Mouse (Mus musculus) liver, adult 2 months (tissue): Measurements from ENCODE around the gene Smarca1.

ENCODE experiments used
- CTCF ChIP-seq: fragments of 200-500 bp; IDR thresholded peaks from 2 replicates; pipeline ENCODE4 v1.5.1; 2011; ENCODE audit warnings: low read depth, low read length, control low read depth
- POLR2A ChIP-seq: fragments of 200-500 bp; IDR thresholded peaks from 2 replicates; pipeline ENCODE4 v1.6.1; 2011; ENCODE audit warnings: low read length, control low read depth; ENCODE audit not compliant: insufficient read depth; ENCODE audit errors: extremely low read depth

- TF ChIP-seq CTCF (no peak), POLR2A (no peak)
Observed at GRCm38 (mm10) chrX:47936885-47937284, 44.1 kb upstream of the Smarca1 start.
